Mouse (Mus musculus): Measurements from ENCODE around the gene Crk. TPM values are rescaled to one million over a fixed set of nuclear protein-coding genes. Genes with fewer than 3 reads are reported as not detected.

Crk gene
- polyA plus RNA-seq, 1 experiment from 2014 or later, result 139 TPM

- ATAC-seq (ENCODE audit: low FRiP score), result peak; percentile 2; the same call in 1 of the 2 replicates
- peak overlapping the region; percentile 71 for H3K9ac ChIP-seq
- H3K9me3 ChIP-seq, result no peaks in the 10 kb centered on the region
- no peak overlapping the region for H3K27ac ChIP-seq
- 40% methylated on average over 13 of the region's 13 CpGs for WGBS
- H3K4me3 ChIP-seq (replicated peaks), result peak overlapping the region; percentile 57
- H3K36me3 ChIP-seq (replicated peaks), result no peaks in the 10 kb centered on the region
- peak overlapping the region; percentile 87 for H3K4me2 ChIP-seq
- H3K4me1 ChIP-seq, result peaks cover 43% of the 10 kb centered on the region
- H3K27me3 ChIP-seq, result peaks cover 35% of the 10 kb centered on the region
Measured at GRCm38 (mm10) chr11:75650958-75651425, 28.1 kb upstream of the Crk start.

- H3K36me3 ChIP-seq (replicated peaks), result no peaks in the 10 kb centered on the region
- peak; percentile 73 for ATAC-seq (ENCODE audit: low FRiP score)
- peaks cover 49% of the 10 kb centered on the region for H3K4me1 ChIP-seq
- under 1% methylated on average over 54 of the region's 54 CpGs for WGBS
- peak overlapping the region; percentile 43; the same call in 1 of the 2 replicates for H3K27ac ChIP-seq
- H3K4me3 ChIP-seq (replicated peaks), result peak overlapping the region; percentile 57
- H3K27me3 ChIP-seq, result peaks cover 40% of the 10 kb centered on the region
- no peaks in the 10 kb centered on the region for H3K9me3 ChIP-seq
- H3K9ac ChIP-seq, result peak overlapping the region; percentile 71
- peak overlapping the region; percentile 87 for H3K4me2 ChIP-seq
Measured at GRCm38 (mm10) chr11:75651426-75652221, 27.4 kb upstream of the Crk start.

GRCm38 (mm10) chr11:75652222-75652941 is 26.7 kb upstream of the Crk start:
- 23% methylated on average over 20 of the region's 20 CpGs for WGBS
- peaks cover 47% of the 10 kb centered on the region for H3K27me3 ChIP-seq
- H3K9me3 ChIP-seq, result no peaks in the 10 kb centered on the region
- H3K4me3 ChIP-seq (replicated peaks), result peak overlapping the region; percentile 57
- no peaks in the 10 kb centered on the region for H3K36me3 ChIP-seq (replicated peaks)
- peak overlapping the region; percentile 87 for H3K4me2 ChIP-seq
- H3K9ac ChIP-seq, result peak overlapping the region; percentile 71; the same call in 1 of the 2 replicates
- peaks cover 50% of the 10 kb centered on the region for H3K4me1 ChIP-seq
- ATAC-seq (ENCODE audit: low FRiP score), result no peak
- H3K27ac ChIP-seq, result no peak overlapping the region

GRCm38 (mm10) chr11:75652942-75653684 is 25.9 kb upstream of the Crk start:
- H3K27me3 ChIP-seq, result peaks cover 48% of the 10 kb centered on the region
- no peak overlapping the region for H3K4me3 ChIP-seq (replicated peaks)
- no peak for ATAC-seq (ENCODE audit: low FRiP score)
- 27% methylated on average over 14 of the region's 14 CpGs for WGBS
- H3K4me1 ChIP-seq, result peaks cover 50% of the 10 kb centered on the region
- peak overlapping the region; percentile 84 for H3K4me2 ChIP-seq
- no peak overlapping the region for H3K9ac ChIP-seq
- no peaks in the 10 kb centered on the region for H3K36me3 ChIP-seq (replicated peaks)
- H3K9me3 ChIP-seq, result no peaks in the 10 kb centered on the region
- no peak overlapping the region for H3K27ac ChIP-seq

DNA sequence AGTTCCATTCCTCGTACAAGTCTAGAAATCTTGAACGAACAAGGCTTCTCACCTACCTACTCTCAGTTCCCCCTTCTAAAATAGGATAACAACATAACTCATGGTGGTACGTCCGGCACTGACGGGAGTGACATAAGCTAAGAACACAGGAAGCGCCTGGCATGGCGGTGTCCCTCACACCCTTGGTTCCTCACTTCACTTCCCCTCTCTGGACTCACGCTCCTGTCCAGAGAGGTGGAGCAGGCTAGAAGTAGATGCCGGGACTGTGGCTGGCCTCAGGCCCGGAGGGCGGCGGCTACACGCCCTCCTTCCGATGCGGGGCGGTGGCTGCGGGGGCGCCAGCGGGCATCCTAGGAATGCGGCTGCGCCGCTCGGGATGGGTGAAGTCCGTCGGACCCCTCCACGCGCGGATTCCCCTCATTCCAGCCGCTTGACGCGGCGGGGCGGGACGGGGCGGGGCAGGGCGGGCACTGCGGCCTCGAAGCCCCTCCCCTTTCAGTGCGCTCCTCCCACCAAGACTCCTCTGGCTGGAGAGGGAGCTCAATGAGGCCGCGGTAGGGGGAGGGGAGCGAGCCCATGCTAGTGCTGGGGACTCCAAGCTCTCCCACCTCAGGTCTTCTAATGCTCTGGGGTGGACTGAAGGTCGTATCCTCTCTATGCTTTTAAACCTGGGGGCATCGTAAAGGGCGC is 25.1 kb upstream of the Crk start:
- no peak overlapping the region for H3K27ac ChIP-seq
- ATAC-seq (ENCODE audit: low FRiP score), result peak; percentile 68

DNA sequence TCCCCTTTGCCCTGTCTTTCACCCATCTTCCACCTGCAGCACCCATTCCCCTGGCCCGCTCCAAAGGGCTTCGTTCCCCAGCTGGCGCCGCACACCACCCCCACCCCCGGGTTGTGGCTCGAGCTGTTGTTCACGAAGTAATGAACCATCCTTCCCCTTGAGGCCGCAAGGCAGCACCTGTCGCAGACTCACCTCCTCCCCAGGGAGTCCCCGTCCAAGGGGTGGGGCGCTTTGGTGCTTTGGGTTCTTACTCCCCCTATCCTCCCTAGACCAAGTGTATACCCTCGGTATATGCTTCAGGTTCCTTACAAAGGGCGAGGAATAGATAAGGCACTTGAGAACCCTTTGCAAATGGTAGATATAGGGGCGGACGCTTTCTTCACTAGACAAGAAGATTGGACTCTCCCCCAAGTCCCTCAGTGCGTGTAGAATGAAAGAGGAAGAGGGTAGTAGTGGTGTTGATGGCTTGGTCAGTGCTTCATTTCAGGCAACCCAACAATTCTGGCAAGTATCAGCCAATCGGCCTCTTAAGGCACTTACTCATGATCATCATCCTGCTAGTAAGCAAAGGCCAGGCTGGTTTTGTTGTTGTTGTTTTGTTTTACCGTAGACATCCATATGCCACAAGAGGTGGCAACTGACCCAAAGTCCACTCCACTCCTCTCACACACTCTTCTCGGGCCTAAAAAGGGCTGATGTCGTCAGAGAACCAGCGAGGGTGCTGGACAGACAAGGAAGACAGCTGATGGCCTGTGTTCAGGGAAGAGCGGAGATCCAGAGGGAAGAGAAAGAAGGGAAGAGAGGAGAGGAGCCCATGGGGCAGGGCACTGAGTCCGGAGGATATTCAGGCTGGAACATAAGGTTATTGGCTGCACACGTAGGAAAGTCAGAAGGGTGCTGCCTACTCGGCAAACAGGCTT is 24.3 kb upstream of the Crk start:
- H3K4me1 ChIP-seq, result peaks cover 50% of the 10 kb centered on the region
- no peak overlapping the region for H3K27ac ChIP-seq
- no peak for ATAC-seq (ENCODE audit: low FRiP score)
- 41% methylated on average over 25 of the region's 25 CpGs for WGBS
- H3K9ac ChIP-seq, result peak overlapping the region; percentile 59; the same call in 1 of the 2 replicates
- H3K36me3 ChIP-seq (replicated peaks), result no peaks in the 10 kb centered on the region
- H3K9me3 ChIP-seq, result no peaks in the 10 kb centered on the region
- H3K27me3 ChIP-seq, result peaks cover 48% of the 10 kb centered on the region
- peak overlapping the region; percentile 52 for H3K4me3 ChIP-seq (replicated peaks)
- peak overlapping the region; percentile 84 for H3K4me2 ChIP-seq

More for the DNA sequence above, 25.1 kb upstream of the Crk start:
- Histone ChIP-seq H3K9ac (peak overlapping the region; percentile 59), H3K4me3 (replicated peaks) (peak overlapping the region; percentile 52), H3K36me3 (replicated peaks) (no peaks in the 10 kb centered on the region), H3K9me3 (no peaks in the 10 kb centered on the region), H3K4me1 (peaks cover 50% of the 10 kb centered on the region), H3K27me3 (peaks cover 48% of the 10 kb centered on the region), H3K4me2 (peak overlapping the region; percentile 84)
- 2% methylated on average over 45 of the region's 45 CpGs for WGBS

DNA sequence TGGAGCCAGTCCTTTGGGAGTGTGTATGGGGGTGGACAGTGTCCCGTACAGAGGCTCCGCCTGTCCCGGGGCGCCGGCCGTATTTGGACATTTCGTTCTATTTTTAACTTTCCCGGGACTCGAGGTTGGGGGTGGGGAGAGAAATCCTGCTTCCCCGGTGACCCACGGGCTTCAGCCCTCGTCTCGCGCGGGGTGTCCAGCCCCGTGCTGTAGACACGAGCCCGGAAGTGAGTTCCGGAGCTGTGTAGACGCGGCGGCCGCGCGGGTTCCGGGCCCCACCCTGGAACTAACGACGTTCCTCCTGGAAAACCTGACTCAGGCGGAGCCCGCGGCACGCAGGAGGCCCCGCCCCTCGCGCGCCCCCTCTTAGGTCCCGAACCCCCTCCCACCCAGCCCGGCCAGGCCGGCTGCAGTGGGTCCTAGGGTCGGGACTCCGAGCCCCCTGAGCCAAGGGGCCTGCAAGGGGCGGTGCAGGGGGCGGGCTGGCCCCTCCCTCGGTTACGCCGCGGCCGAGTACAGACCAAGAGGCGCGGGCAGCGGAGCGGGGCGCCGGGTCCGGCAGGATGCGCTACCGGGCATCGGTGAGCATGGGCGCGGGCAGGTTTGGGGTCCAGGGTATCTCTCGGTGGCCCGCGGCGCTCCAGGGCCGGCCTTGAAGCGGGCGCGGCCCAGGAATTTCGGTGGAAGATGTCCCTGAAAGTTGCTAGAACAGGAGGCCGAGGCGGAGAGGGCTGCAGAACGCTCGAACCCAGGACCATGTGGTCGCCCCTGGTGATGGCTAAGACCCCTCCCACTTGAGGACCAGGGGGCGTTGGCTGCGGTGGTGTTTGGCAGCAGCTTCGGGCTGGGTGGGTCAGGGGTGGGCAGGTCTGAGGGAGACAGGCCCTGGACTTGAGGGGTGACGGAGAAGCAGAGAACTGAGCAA is 23.2 kb upstream of the Crk start:
- Histone ChIP-seq H3K9me3 (no peaks in the 10 kb centered on the region), H3K9ac (peak overlapping the region; percentile 74), H3K36me3 (replicated peaks) (0 out of 2 replicates have a peak, but pooled peaks cover 1% of the 10 kb centered on the region), H3K4me3 (replicated peaks) (peak overlapping the region; percentile 62), H3K27me3 (peaks cover 48% of the 10 kb centered on the region), H3K4me2 (peak overlapping the region; percentile 95), H3K4me1 (peaks cover 47% of the 10 kb centered on the region), H3K27ac (0 out of 2 replicates have a peak overlapping the region, but pooled peaks have one; percentile 26)
- ATAC-seq (ENCODE audit: low FRiP score), result peak; percentile 34
- 2% methylated on average over 77 of the region's 78 CpGs for WGBS

DNA sequence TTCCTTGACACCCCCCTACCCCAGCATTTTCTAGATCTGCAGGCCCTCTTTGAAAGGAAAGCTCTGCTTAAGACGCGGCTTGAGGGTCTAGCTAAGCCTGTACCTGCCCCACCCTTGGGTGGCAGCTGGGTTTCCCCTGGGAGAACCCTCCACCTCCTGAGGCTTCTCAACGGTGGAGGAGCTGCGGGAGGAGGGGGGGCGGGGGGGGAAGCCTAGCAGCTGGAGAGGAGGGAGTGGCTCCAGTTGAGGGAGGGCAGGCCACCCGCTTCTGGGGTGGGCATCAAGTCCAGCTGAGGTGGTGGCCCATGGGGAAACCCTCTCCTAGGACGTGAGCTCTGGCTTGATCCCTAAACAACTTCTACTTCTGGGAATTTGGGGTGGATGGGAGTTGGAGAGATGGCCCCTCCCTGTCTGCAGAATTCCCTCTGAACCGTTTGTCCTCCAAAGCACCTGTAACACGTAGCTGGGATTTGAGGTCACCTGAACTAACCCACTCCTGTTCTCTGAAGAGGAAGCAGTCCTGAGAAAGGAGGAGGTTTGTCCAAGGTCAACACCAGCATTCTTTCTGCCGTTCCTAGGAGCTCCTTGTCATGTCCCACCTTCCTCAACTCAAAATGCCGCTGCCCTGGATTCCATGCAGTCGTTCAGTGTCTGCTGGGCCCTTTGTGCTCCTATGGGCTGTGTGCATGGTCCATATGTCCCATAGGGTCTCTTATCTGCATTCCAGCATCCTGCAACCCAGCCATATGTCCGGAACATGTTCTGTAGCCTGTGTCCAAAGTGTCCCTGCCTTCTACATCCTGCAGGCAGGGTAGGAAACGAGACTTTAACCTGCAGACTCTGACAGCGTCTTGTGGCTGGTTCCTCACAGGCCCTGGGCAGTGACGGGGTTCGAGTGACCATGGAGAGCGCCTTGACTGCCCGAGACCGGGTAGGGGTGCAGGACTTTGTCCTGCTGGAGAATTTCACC is 22.2 kb upstream of the Crk start:
- 0 out of 2 replicates have a peak, but pooled peaks cover 8% of the 10 kb centered on the region for H3K36me3 ChIP-seq (replicated peaks)
- peak overlapping the region; percentile 62 for H3K4me3 ChIP-seq (replicated peaks)
- H3K4me2 ChIP-seq, result peak overlapping the region; percentile 95
- H3K27ac ChIP-seq, result no peak overlapping the region
- H3K9me3 ChIP-seq, result no peaks in the 10 kb centered on the region
- peaks cover 37% of the 10 kb centered on the region for H3K4me1 ChIP-seq
- WGBS, result 65% methylated on average over 19 of the region's 20 CpGs
- H3K9ac ChIP-seq, result peak overlapping the region; percentile 74
- peaks cover 48% of the 10 kb centered on the region for H3K27me3 ChIP-seq
- ATAC-seq (ENCODE audit: low FRiP score), result no peak

DNA sequence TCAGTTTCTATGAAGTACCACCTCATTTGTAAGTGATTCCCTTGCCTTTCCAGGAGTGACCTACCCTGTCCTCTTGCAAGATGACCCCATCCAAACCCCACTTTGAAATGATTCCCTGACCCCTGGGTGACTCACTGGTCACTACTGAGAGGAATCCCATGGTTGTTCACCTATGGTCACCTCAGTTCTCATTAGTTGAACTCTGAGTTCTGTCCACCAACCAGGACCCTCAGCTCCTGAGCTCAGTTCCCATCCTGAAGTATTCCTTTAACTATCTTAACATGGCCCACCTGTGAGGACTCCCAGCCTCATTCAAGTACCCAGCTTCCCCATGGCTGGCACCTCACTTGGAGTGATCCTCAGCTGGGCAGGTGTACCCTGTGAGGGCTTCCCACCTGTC is 21.2 kb upstream of the Crk start:
- H3K4me3 ChIP-seq (replicated peaks), result no peak overlapping the region
- H3K4me1 ChIP-seq, result peaks cover 30% of the 10 kb centered on the region
- peaks cover 40% of the 10 kb centered on the region for H3K27me3 ChIP-seq
- H3K4me2 ChIP-seq, result no peak overlapping the region
- H3K9ac ChIP-seq, result no peak overlapping the region
- no peak overlapping the region for H3K27ac ChIP-seq
- H3K36me3 ChIP-seq (replicated peaks), result peaks cover 14% of the 10 kb centered on the region; the same call in 1 of the 2 replicates
- no peak for ATAC-seq (ENCODE audit: low FRiP score)
- H3K9me3 ChIP-seq, result no peaks in the 10 kb centered on the region

All from forebrain, embryonic 12.5 days (tissue).